Mouse (Mus musculus) left cerebral cortex, postnatal 10 days (tissue): ENCODE measurements around the gene Tada1. TPM values are rescaled to one million over a fixed set of nuclear protein-coding genes. Genes with fewer than 3 reads are reported as not detected.

Experiments used
- DNase-seq, 2 experiments: peaks; one replicate each; pipeline ENCODE4 v3.0.0; 2021 to 2022; ENCODE audit warnings: low spot score in 2 of 2, mixed read lengths in 1 of 2; ENCODE audit errors: extremely low spot score in 1 of 2
- intact Hi-C: fragments of 180-260 bp; cut with DNase I; formaldehyde crosslinking; loops from one replicate; pipeline ENCODE4 v1.15.1; 2025
- total RNA-seq, 2 experiments: library from RNA; stranded (reverse); gene quantifications; 2 replicates each; pipeline ENCODE4 v1.2.3; 2021

The Tada1 gene
- total RNA-seq, 2 experiments from 2014 or later = 33.3 to 36.3 TPM

DNA sequence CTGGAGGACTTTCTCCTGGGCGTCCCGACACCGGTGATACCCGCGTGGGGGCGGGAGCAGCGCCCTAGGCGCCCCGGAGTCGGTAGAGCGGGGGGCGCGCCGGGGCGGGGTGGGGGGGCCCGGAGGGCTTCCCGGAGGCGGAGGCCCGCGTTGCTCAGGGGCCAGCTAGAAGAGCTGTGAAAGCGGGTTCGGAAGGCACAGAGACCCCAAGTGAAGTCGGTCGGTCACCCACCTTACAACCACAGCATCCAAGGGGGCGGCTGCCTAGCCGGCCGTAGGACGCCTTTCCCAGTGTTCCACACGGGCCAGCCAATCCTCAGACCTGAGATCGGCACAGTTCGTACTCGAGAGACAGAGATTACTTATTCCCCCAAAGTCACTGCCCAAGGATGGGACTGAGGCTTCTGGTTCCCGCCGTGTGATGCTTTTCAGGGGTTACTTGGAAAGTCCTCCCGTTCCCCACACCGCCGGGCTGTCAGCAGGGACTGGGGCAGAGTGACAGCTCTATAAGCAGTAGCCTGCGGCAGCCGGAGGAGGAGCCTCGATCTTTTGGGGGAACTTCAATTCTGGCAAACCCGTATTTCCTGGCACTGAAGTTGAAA lies 834 bp downstream of the Tada1 start:
- DNase-seq = peak; percentile 53 to 80
- intact Hi-C loops = loop anchor here (10.0 kb wide), 1 partner anchor 375 kb away; the partner anchor contains the start of gene Pou2f1

DNA sequence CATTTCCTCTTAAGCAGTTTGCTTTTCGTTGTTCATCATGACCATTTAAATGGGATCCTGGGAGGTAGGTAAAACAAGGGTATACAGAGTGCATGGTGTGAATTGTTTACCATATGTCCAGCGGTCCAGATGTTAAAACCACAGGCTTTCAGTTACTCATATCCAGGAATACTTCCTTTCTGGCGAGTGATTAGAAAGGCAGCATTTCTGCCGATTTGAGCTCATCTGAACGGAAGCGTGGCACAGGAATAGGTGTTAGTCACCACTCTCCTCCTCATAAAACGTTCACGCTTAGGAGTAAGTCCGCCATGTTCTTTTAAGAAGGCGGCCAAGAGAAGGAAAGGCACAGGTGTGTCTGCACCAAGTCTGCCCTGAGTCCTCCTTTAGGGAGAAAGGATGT lies 2.4 kb downstream of the Tada1 start:
- DNase-seq = no peak
- intact Hi-C loops = no loop called here

DNA sequence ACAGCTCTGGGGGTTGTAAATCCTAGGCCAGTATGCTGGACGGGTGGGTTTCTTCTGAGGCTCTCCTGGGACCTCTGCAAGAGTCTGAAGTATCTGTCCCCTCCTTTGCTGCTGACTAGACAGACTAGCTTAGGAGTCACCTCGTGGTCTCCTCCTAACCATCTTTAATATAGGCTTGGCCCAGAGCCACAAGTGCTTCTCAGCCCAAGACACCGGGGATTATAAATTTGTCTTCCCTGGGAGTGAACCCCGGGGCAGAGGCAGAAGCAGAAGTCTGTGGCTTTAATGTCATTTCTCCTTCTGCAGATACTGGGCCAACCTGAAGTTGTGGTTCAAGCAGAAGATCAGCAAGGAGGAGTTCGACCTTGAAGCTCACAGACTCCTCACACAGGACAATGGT lies 2.9 kb downstream of the Tada1 start:
- intact Hi-C loops = no loop called here
- DNase-seq = no peak

DNA sequence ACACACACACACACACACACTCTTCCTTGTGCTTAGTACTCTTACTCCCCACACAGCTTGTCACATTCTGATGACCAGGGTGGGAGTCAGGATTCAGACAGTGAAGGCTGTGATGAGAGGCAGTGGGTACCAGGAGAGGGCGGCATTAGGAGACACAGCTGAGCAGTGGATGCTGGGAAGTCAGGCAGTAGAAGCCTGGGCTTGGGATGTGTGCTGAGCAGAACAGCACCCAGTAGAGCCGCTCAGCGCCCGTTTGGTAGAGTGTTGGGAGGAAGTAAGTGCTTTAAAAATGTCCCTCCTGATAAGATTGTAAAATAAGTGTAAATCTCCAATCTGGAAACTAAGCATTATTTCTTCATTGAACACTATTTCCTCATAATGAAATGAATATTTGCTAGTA lies 3.7 kb downstream of the Tada1 start:
- DNase-seq = no peak
- intact Hi-C loops = no loop called here

DNA sequence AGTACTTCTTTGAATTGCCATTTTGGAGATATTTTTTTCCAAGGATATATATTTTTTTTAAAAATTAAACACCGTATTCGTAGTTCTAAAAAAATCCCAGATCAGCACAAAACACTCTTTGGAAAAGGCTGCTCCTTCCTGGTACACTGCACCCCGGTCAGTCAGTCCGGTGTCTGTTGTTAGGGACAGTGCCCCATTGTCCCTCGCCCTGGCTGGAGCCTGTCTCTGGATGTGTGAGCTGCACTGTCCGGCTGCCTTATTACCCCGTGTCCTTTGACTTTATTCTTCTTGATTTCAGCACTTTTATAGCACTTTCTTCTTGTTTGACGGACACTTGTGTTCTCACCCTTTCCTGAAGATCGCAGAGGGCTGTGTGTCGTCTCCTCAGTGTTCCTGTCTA lies 5.7 kb downstream of the Tada1 start:
- intact Hi-C loops = no loop called here
- DNase-seq = no peak

DNA sequence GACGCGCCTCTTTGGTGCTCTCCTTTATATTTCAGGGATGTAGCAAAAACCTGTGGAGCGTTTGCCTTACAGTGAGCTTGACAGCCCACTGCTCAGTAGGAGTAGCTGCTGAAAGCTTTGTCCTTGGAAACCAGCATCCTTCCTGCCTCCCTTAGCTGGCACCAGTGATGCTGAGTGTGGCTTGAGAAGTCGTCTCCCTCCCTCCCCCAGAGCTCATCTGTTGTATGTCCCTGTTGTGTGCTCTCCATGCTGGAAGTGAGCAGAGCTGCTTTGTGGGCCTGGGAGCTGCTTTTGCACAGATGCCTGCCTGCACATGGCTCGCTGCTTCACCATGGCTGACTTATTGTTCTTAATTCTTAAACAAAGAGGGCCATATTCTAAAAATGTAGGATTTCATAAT lies 6.5 kb downstream of the Tada1 start:
- intact Hi-C loops = no loop called here
- no peak for DNase-seq

DNA sequence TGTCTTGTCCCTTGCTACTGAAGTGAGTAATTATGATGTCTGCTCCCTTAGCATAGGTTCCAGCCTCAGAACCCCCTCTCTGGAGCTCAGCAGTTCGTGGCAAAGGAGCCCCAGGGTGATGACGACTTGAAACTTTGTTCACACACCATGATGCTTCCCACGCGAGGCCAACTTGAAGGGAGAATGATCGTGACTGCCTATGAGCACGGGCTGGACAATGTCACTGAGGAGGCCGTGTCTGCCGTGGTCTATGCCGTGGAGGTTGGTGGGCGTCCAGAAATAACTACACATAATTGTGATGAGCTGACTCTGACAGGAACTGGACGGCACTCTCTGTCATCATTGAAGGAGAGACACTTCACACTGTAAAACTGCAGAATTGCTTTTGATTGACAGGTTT lies 9.6 kb downstream of the Tada1 start:
- intact Hi-C loops = no loop called here
- no peak for DNase-seq

DNA sequence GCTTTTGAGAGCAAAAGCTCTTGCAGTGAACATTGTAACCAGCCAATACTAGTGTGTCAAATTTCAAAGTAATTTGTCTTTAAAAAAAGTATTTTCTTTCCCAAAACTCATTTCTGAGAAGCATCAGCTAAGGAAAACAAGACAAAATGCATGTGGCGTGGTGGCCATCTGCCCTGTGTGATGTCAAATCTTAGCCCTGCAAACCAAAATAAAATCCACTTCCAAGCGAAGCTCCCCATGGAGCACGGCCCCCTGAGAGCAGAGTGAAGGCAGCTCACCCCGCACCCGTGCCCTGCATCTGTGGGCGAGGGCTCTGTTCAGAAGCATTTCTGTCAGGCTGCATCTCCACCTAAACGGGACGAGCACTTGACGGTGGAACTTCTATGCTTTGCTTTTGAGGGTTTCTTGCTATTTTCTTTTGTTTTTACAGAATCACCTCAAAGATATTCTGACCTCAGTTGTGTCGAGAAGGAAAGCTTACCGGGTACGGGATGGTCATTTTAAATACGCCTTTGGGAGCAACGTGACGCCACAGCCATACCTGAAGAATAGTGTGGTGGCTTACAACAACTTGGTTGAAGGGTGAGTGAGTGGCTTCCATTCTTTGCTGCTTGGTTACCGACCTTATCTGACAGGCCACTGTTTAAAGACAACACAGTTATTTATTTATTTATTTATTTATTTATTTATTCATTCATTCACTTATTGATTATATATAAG lies 10.7 kb downstream of the Tada1 start:
- no peak for DNase-seq

DNA sequence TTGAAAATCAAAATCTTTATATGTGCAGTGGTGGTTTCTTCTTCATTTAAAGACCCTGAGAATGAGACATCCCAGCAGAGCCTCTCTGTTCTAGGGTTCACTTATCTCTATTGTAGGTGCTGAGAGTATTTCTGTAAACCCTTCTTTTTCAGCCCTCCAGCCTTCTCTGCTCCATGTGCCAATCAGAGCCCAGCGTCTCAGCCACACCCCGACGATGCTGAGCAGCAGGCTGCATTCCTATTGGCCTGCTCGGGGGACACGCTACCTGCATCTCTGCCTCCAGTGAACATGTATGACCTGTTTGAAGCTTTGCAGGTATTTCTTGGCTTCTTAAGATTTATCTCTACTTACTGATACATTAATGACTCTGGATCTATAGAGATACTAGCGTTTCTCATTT lies 12.8 kb downstream of the Tada1 start:
- intact Hi-C loops = no loop called here
- no peak for DNase-seq

More for the DNA sequence above, 10.7 kb downstream of the Tada1 start:
- intact Hi-C loops = no loop called here

DNA sequence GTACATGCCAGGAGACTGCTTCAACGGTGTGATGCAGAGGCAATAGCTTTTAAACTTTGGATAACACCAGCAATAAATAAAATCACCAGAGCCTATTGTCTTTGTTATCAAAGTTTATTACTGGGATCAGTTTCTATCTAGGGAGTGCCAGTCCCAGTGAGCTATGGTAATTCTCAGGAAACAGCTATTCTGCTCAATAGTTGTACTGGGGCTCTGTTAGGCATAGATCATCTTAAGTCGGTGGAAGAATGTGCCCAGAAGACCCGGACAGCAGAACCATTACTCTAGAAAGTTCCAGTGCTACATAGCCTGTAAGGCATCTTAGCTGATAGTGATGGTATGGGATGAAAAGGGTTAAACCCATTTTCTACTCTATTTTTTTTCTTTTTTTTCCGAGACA lies 15.9 kb downstream of the Tada1 start:
- DNase-seq = no peak
- intact Hi-C loops = no loop called here

DNA sequence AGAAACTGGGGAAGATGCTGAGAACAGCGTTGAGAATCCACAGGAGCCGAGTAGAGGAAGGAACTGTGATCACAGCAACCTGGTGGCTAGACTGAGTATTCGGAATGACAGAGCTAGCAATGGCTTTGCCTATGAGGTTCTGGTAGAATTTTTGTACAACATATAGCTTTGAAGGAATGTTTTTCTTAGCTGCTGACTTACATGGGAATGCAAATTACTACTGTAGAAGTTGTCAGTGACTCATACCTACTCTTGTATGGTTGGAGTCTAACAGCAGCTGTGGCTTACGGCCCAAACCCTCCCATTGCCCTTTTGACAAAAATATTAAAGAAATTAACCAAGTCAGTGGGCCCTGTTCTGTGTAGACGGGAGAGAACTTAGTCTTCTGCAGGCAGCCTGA lies 16.8 kb downstream of the Tada1 start:
- intact Hi-C loops = no loop called here
- DNase-seq = no peak

DNA sequence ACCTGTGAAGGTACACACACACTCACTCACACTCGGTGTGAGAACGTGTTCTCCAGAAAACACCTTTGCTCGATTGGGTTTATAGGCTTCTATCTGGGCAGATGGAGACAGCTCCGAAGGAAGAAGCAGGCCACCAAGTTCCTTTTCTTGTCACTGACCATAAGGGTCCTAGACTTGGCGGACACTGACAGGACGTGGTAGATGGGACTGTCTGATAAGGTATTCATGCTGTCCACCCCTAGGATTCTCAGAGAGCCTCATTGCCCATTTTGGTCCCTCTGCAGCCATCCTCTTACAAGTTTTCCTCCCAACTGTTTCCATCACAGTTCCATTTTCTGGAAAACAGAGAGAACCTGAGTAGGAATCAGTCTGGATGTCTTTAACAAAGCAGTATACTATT lies 17.5 kb downstream of the Tada1 start:
- intact Hi-C loops = no loop called here
- DNase-seq = no peak

DNA sequence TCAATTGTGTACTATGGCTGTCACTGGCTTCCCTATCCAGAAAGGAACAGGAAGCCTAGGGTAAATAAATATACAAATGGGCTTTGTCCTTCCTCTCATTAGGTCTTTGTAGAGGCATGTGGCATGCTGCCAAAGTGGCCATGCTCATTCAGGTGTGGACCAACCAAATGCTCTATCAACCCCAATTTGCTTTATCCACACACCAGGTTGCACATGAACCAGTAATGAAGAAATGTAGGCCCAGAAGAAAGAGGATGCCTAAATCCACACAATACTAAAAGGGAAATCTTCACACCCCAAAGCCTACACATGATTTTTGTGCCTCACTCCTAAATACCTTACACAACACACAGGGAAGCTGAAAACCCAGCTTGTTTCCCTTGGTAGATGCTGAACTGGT lies 22.6 kb downstream of the Tada1 start:
- DNase-seq = peak in 1 of 2 experiments; percentile 53
- intact Hi-C loops = no loop called here

DNA sequence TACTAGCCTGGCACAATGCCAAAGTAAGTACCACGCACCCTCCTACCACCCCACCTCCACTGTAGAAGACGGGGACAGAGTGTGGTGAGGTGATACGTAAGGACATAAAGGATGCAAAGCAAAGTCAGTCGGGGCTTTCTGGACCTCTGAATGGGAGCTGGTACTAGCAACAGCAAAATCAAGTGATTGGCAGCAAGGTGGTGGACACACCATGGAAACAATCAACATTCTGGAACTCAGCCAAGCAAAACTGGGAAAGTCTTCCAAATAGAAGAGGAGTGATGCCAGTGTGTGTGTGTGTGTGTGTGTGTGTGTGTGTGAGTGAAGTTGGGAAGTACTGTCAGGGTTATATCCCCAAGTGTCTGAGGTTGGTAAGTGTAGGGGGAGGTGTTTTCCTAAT lies 23.1 kb downstream of the Tada1 start:
- DNase-seq = peak in 1 of 2 experiments; percentile 56
- intact Hi-C loops = no loop called here

DNA sequence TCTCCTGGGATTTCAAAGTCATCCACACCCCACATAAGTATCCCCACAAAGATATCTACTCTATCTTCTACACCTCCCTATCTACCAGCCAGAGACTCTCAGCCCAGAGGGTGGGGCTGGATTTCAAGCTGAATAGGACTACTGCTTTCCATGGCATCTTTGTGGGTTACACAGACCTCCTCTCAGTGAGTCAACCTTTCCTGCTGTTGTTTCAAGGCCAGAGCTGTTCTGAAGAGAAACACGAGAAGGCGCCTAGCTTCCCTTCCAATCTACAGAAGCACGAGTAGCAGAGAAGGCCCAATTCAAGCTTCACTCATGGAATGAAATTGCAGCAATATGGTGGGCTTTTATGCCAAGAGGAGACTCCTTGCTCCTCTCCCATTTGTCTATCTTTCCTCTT lies 24.9 kb downstream of the Tada1 start:
- intact Hi-C loops = no loop called here
- no peak for DNase-seq

DNA sequence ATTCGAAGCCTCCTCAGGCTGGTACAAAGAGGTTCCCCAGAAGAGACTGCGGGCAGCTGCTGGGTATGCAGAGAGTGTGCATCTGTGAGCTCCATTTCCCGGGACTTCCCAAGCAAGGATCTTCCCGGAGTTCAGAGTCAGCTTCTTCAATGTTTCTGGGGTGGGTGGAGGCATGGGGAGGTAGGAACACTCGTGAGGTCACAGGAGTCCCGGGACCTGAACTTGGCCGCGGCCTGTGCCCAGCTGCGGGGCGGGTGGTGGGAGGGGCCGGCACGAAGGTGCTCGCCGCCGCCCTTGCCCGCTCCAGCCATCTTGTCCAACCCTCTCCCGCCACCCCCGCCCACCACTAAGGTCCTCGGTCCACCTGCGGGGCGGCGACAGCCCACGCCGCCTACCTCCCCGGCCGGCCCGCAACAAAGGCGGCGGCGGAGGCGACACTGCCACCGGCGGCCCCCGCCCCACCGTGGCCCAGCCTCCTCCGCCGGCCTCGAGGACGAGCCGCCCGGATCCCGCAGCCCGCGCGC lies 30.3 kb downstream of the Tada1 start:
- no peak for DNase-seq
- intact Hi-C loops = no loop called here

DNA sequence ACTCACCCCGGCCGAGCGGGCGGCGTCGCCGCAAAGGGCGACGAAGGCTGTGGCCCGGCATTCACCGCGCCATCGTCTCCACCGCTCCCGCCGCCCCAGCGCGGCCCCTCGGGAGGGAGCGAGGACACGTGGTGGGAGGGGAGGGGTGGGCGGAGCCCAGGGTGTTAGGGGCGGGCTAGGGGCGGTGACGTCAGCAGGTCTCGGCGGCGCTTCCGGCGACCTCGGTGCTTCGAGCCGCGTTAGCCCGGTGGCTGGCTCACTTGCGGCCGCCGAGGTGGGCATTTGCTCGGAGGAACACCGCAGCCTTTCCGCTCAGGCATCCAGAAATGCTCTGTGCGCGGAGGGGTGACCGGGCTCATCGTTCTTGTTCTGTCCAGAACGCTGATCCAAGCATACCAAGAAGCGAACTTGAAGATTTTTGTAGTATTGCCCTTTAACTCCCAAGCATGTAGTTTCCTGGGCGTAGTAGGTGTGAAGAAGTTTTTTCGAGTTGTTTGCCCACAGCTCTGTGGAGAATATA lies 30.9 kb downstream of the Tada1 start, which contains the start of gene Pogk:
Gene Pogk, minus strand, starts transcription at position 163 of the 520 bp plus-strand sequence.
- intact Hi-C loops = no loop called here
- DNase-seq = peak; percentile 69 to 88

DNA sequence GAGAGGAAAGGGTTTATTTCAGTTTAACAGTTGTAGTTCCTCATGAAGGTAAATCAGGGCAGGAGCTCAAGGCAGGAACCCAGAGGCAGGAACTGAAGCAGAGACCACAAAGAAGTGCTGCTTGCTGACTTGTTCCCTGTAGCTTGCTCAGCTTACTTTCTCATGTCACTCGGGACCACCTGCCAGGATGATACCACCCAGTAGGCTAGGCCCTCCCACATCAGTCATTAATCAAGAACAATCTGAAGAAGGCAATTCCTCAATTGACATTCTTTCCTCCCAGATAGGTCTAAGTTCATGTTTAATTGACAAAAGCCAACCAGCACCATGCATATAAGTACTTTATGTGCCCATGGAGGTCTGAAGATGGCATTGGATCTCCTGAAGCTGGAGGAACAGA lies 32.6 kb downstream of the Tada1 start:
- intact Hi-C loops = no loop called here
- no peak for DNase-seq

DNA sequence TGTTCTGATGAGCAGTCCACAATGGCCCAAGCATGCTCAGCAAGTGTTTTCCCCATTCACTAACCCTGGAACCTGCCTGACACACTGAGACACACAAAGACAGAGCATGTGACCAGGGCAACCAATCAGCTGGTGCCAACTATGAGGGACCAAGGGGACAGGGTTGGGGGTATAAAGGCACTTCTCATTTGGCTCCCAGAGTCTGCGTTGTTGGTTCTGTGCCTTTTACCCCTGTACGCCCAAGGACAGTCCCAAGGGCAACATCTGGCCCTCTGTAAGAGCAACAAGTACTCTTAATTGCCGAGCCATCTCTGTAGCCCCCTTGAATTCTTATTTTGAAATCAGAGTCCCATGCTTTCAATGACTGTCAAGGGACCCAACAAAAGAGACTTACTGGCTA lies 33.4 kb downstream of the Tada1 start:
- intact Hi-C loops = no loop called here
- no peak for DNase-seq

DNA sequence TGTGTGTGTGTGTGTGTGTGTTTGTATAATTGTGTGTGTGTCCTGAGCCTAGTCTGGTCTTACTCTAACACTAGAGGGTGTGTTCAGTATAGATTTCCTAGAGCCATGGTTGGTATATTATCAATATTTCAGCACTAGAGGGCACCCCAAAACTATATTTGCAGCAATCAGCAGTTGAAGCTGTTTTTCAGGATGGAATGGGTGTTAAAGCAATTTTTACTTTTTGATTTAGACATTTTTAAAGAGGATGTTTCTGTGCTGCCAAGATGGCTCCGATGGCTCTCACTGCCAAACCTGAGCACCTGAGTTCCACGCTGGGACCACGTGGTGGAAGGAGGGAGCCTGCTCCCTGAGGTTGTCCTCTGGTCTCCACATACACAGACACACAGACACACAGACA lies 50.2 kb downstream of the Tada1 start:
- peak in 1 of 2 experiments; percentile 71 for DNase-seq

More for the DNA sequence above, 50.2 kb downstream of the Tada1 start:
- intact Hi-C loops = no loop called here
